Mouse (Mus musculus) C2C12 (cell line): ENCODE measurements around the gene Gm20388.

Source experiments
- CTCF ChIP-seq: IDR thresholded peaks from one replicate; pipeline ENCODE4 v1.5.1; 2011; ENCODE audit not compliant: control insufficient read depth, insufficient read depth, insufficient read length
- MAX ChIP-seq: IDR thresholded peaks from one replicate; pipeline ENCODE4 v1.6.1; 2011; ENCODE audit warnings: mild to moderate bottlenecking, control low read depth
- USF1 ChIP-seq: IDR thresholded peaks from one replicate; pipeline ENCODE4 v1.6.1; 2011; ENCODE audit warnings: low read depth, mild to moderate bottlenecking, control low read depth, moderate library complexity

GRCm38 (mm10) chr8:120282465-120282864, 371.8 kb downstream of the Gm20388 start:
- TF ChIP-seq CTCF (no peak), USF1 (no peak), MAX (no peak)
